Mouse (Mus musculus) intestine, postnatal 0 days (tissue): ENCODE results near the gene Clec16a. TPM values are rescaled to one million over a fixed set of nuclear protein-coding genes. Genes with fewer than 3 reads are reported as not detected.

Source experiments
- ATAC-seq: fragments of 200-750 bp; cut with Nextera tagmentation; 2 replicates; pipeline ENCODE4 v1.8.0; 2017; ENCODE audit warnings: mild to moderate bottlenecking, moderate TSS enrichment, moderate library complexity
- H3K27ac ChIP-seq: fragments of 300-500 bp; sonication (generic); 2 replicates; pipeline ENCODE4 v1.5.1; 2014; ENCODE audit warnings: mild to moderate bottlenecking, low read depth, low read length, moderate library complexity
- H3K27me3 ChIP-seq: fragments of 300-500 bp; sonication (generic); replicated peaks from 2 replicates; pipeline ENCODE4 v1.6.1; 2014; ENCODE audit warnings: low read length, mixed read lengths; ENCODE audit not compliant: control insufficient read depth, insufficient read depth
- H3K36me3 ChIP-seq: fragments of 300-500 bp; sonication (generic); 2 replicates; pipeline ENCODE4 v1.6.1; 2014; ENCODE audit warnings: mild to moderate bottlenecking, moderate library complexity; ENCODE audit not compliant: control insufficient read depth, insufficient read depth
- H3K4me1 ChIP-seq: fragments of 300-500 bp; sonication (generic); replicated peaks from 2 replicates; pipeline ENCODE4 v1.6.1; 2014; ENCODE audit warnings: antibody characterized with exemption, low read length, mixed read lengths; ENCODE audit not compliant: control insufficient read depth, insufficient read depth
- H3K4me2 ChIP-seq: fragments of 300-500 bp; sonication (generic); replicated peaks from 2 replicates; pipeline ENCODE4 v1.6.1; 2014; ENCODE audit warnings: low read depth, mild to moderate bottlenecking, moderate library complexity
- H3K4me3 ChIP-seq: fragments of 300-500 bp; sonication (generic); 2 replicates; pipeline ENCODE4 v1.5.1; 2014; ENCODE audit warnings: low read depth, low read length
- H3K9ac ChIP-seq: fragments of 300-500 bp; sonication (generic); 2 replicates; pipeline ENCODE4 v1.6.1; 2014; ENCODE audit warnings: mild to moderate bottlenecking, low read depth, low read length
- H3K9me3 ChIP-seq: fragments of 300-500 bp; sonication (generic); 2 replicates; pipeline ENCODE4 v1.6.1; 2016; ENCODE audit warnings: mixed run types; ENCODE audit not compliant: control insufficient read depth
- CTCF ChIP-seq: sonication (generic); IDR thresholded peaks from 2 replicates; pipeline ENCODE4 v1.5.1; 2016; ENCODE audit warnings: low read depth, mild to moderate bottlenecking, control low read depth, antibody characterized with exemption, moderate library complexity
- WGBS: fragments of 180-500 bp; shearing (Covaris S2); extraction: QIAGEN DNeasy Blood & Tissue Kit; methylation state at CpG from one replicate; pipeline ENCODE4 v1.1.7; 2014; 5-methylcytosine and 5-hydroxymethylcytosine counted together
- polyA plus RNA-seq: library from polyadenylated mRNA; unstranded; fragments of >200 nt; fragmentation: Nextera tagmentation; extraction: Ambion mirVana; gene quantifications from 2 replicates; pipeline ENCODE4 v1.2.1, GENCODE M21; 2015

Gene Clec16a
- polyA plus RNA-seq, 1 experiment from 2014 or later = 30.4 TPM

- ATAC-seq = peak; percentile 63
- Histone ChIP-seq H3K4me2 (no peak overlapping the region), H3K36me3 (no peaks in the 10 kb centered on the region), H3K4me3 (no peak overlapping the region), H3K27ac (no peak overlapping the region; the same call in 1 of the 2 replicates), H3K4me1 (peaks cover 10% of the 10 kb centered on the region), H3K27me3 (no peaks in the 10 kb centered on the region), H3K9ac (no peak overlapping the region), H3K9me3 (no peaks in the 10 kb centered on the region)
- 53% methylated on average over 2 of the region's 2 CpGs for WGBS
- no peak for TF ChIP-seq CTCF
Measured at GRCm38 (mm10) chr16:10702399-10702798, 157.3 kb downstream of the Clec16a start.

- WGBS = 28% methylated on average over 4 of the region's 4 CpGs
- no peak overlapping the region for H3K4me2 ChIP-seq
- no peak overlapping the region for H3K9ac ChIP-seq
- H3K4me3 ChIP-seq = no peak overlapping the region
- H3K4me1 ChIP-seq = peaks cover 4% of the 10 kb centered on the region; the same call in 1 of the 2 replicates
- TF ChIP-seq CTCF = no peak
- H3K27ac ChIP-seq = 0 out of 2 replicates have a peak overlapping the region, but pooled peaks have one; percentile 5
- H3K9me3 ChIP-seq = no peaks in the 10 kb centered on the region
- ATAC-seq = peak; percentile 44; the same call in 1 of the 2 replicates
- H3K27me3 ChIP-seq = no peaks in the 10 kb centered on the region
- no peaks in the 10 kb centered on the region for H3K36me3 ChIP-seq
Measured at GRCm38 (mm10) chr16:10703932-10704331, 158.8 kb downstream of the Clec16a start.

GRCm38 (mm10) chr16:10705396-10705795 lies 160.3 kb downstream of the Clec16a start:
- 91% methylated on average over 1 of the region's 1 CpGs for WGBS
- Histone ChIP-seq H3K9ac (no peak overlapping the region), H3K4me2 (no peak overlapping the region), H3K4me1 (peaks cover 4% of the 10 kb centered on the region; the same call in 1 of the 2 replicates), H3K27me3 (no peaks in the 10 kb centered on the region), H3K9me3 (no peaks in the 10 kb centered on the region), H3K36me3 (no peaks in the 10 kb centered on the region), H3K4me3 (no peak overlapping the region), H3K27ac (no peak overlapping the region)
- no peak for ATAC-seq
- no peak for TF ChIP-seq CTCF

- H3K36me3 ChIP-seq = no peaks in the 10 kb centered on the region
- TF ChIP-seq CTCF = no peak
- H3K27ac ChIP-seq = no peak overlapping the region
- H3K4me2 ChIP-seq = no peak overlapping the region
- H3K27me3 ChIP-seq = no peaks in the 10 kb centered on the region
- H3K9ac ChIP-seq = no peak overlapping the region
- no peak overlapping the region for H3K4me3 ChIP-seq
- no peak for ATAC-seq
- no peaks in the 10 kb centered on the region for H3K9me3 ChIP-seq
- WGBS = 81% methylated on average over 1 of the region's 1 CpGs
- H3K4me1 ChIP-seq = no peaks in the 10 kb centered on the region
Measured at GRCm38 (mm10) chr16:10711524-10711923, 166.4 kb downstream of the Clec16a start.

- no peaks in the 10 kb centered on the region for H3K36me3 ChIP-seq
- H3K9me3 ChIP-seq = no peaks in the 10 kb centered on the region
- H3K27ac ChIP-seq = no peak overlapping the region
- WGBS = 60% methylated on average over 2 of the region's 2 CpGs
- no peak for TF ChIP-seq CTCF
- ATAC-seq = no peak
- no peaks in the 10 kb centered on the region for H3K4me1 ChIP-seq
- no peak overlapping the region for H3K9ac ChIP-seq
- no peak overlapping the region for H3K4me3 ChIP-seq
- H3K4me2 ChIP-seq = no peak overlapping the region
- no peaks in the 10 kb centered on the region for H3K27me3 ChIP-seq
Measured at GRCm38 (mm10) chr16:10713041-10713440, 167.9 kb downstream of the Clec16a start.

DNA sequence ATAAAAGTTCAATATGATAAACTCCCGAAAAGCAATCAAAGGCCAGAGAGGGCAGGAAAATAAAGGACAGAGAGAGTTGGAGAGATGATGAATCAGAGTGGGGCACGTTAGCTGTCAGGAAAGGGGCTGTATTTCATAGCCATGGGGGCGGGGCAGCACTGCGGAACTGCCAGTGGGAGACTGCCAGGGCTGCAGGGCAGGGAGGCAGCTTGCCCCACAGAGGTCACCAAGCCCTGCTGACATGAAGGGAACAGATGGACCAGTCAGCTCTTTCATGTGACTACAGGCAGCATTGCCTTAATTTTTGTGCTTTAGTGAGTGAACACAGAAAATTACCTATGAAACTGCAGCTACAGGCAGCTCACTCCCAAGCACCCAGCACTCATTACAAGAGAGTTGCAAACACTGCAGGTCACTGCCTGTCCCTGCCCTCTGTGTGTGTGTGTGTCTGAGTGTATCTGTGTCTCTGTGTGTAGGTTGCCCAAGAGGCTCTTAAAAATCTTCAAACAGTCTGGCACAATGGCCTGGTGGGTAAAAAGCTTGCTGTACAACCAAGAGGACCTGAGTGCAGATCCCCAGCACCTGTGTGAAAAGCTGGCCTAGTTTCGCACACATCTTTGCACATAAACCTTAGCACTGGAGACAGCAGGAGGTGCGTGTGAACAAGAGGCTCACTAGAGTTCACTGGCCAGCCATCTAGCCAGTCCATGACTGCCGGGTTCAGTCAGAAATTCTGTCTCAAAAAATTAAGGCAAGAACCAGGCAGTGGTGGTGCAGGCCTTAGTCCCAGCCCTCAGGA lies 168.5 kb downstream of the Clec16a start:
- H3K4me2 ChIP-seq = no peak overlapping the region
- no peak overlapping the region for H3K27ac ChIP-seq
- no peaks in the 10 kb centered on the region for H3K4me1 ChIP-seq
- H3K36me3 ChIP-seq = no peaks in the 10 kb centered on the region
- no peaks in the 10 kb centered on the region for H3K27me3 ChIP-seq
- H3K9ac ChIP-seq = no peak overlapping the region
- no peak overlapping the region for H3K4me3 ChIP-seq
- WGBS = 55% methylated on average over 7 of the region's 7 CpGs
- H3K9me3 ChIP-seq = no peaks in the 10 kb centered on the region
- TF ChIP-seq CTCF = no peak
- no peak for ATAC-seq
